Mouse (Mus musculus): ENCODE measurements around the gene BC034090. TPM values are rescaled to one million over a fixed set of nuclear protein-coding genes. Genes with fewer than 3 reads are reported as not detected.

Gene BC034090
- polyA plus RNA-seq (2012; rRNA removed): 28.0 and 31.4 TPM in 2 replicates
- 5.6 and 6.7 TPM in 2 replicates for polyA plus RNA-seq (2014; fragmentation: Nextera tagmentation; extraction: Ambion mirVana)

DNA sequence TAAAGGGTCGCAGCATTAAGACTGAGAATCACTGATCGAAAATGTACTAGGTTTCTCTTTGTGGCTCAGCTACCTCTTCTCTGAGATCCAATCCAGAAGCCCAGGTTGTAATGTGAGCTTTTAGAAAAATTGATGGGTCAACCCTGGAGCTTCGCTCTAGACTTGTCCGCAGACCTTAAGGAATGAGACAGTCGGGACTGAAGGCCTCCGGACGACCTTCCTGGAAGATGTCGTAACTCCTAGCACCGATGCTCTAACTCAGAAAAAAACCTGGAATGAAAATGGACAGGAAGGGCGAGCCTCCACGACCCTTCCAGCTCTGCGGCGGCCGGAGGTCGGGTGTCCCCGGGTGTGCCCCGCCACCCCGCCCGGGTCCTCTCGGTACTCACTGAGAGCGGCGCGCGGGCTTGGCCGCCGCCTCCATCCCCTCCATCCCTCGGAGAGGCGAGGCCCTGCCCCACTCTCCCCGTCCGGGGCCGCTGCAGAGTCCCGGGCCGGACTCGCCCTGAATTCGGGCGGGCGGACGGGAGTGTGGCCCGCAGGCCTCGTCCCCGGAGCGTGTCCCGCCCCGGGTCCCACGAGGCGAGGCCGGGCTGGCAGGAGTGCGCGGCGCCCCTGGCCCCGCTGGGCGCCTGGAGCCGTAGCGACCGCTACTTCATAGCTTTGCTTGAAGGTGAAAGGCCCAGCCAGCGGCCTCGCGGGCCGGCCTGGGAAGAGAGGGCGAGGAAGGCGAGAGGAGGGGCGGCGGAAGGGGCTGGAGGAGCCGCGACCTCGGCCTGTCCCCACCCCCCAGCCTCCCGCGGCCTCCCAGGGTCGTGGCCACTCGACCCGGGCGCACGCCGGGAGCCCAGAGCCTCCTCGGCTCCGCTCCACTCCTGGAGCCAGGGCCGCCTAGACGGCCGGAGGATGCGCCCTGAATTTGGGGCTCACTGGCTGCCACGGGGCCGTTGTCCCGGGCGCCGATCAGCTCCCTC lies at the start of gene BC034090:
BC034090 (minus strand) TSS at position 648 of the 974 bp plus-strand sequence.
- Histone ChIP-seq H3K9ac (ENCODE audit: low read depth, low read length, severe bottlenecking) (peak within 1 kb of the TSS; percentile 98), H3K36me3 (ENCODE audit: control insufficient read depth, insufficient read depth, low read length) (peaks cover 25% of the 10 kb centered on the region), H3K4me1 (ENCODE audit: control insufficient read depth, insufficient read depth, low read length) (peaks cover 10% of the 10 kb centered on the region), H3K9me3 (ENCODE audit: control insufficient read depth, low read length) (no peaks in the 10 kb centered on the region), H3K4me2 (replicated peaks; ENCODE audit: low read depth, low read length, severe bottlenecking) (peak within 1 kb of the TSS; percentile 72), H3K4me3 (replicated peaks; ENCODE audit: low read length) (peak within 1 kb of the TSS; percentile 71), H3K27ac (replicated peaks; ENCODE audit: low read depth, low read length) (peak within 1 kb of the TSS; percentile 89), H3K27me3 (ENCODE audit: control insufficient read depth, insufficient read depth, low read length) (no peaks in the 10 kb centered on the region)
- TF ChIP-seq POLR2A (IDR thresholded peaks at IDR 0.05; ENCODE audit: borderline replicate concordance, extremely low read depth, insufficient read depth, insufficient read length): peak; percentile 77; the same call in 1 of the 2 replicates
- DNase-seq (ENCODE audit: low spot score) (peak; percentile 52), ATAC-seq (ENCODE audit: low FRiP score, low read depth) (peak; percentile 86)
- WGBS: 2% methylated on average over 60 of the region's 85 CpGs

DNA sequence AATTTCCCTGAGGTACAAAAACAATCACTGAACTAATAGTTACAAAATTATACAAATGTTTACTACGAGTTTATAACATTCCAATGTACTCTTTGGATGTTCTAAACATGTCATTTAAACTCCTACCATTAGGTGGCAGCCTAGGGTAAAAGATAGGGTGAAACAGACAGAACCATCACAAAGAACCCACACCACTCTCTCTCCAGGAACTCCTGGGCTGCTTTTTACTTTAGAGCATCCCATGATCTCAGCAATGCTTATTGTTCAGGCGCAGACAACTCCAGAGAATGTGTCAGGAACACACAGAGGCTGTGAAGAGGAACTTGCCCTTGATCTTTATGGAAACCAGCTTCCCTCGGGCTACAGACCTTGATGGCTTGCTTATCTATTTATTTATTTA lies 49.2 kb upstream of the BC034090 start:
- Histone ChIP-seq H3K27me3 (ENCODE audit: control insufficient read depth, insufficient read depth, low read length) (no peaks in the 10 kb centered on the region), H3K4me3 (replicated peaks; ENCODE audit: low read length) (no peak overlapping the region), H3K27ac (replicated peaks; ENCODE audit: low read depth, low read length) (no peak overlapping the region), H3K36me3 (ENCODE audit: control insufficient read depth, insufficient read depth, low read length) (peaks cover 10% of the 10 kb centered on the region; the same call in 1 of the 2 replicates), H3K9ac (ENCODE audit: low read depth, low read length, severe bottlenecking) (no peak overlapping the region), H3K4me2 (replicated peaks; ENCODE audit: low read depth, low read length, severe bottlenecking) (no peak overlapping the region), H3K9me3 (ENCODE audit: control insufficient read depth, low read length) (no peaks in the 10 kb centered on the region), H3K4me1 (ENCODE audit: control insufficient read depth, insufficient read depth, low read length) (no peaks in the 10 kb centered on the region)
- DNase-seq (ENCODE audit: low spot score) (peak; percentile 84), ATAC-seq (ENCODE audit: low FRiP score, low read depth) (no peak)
- TF ChIP-seq POLR2A (IDR thresholded peaks at IDR 0.05; ENCODE audit: borderline replicate concordance, extremely low read depth, insufficient read depth, insufficient read length): no peak
- 11% methylated on average over 3 of the region's 3 CpGs for WGBS

DNA sequence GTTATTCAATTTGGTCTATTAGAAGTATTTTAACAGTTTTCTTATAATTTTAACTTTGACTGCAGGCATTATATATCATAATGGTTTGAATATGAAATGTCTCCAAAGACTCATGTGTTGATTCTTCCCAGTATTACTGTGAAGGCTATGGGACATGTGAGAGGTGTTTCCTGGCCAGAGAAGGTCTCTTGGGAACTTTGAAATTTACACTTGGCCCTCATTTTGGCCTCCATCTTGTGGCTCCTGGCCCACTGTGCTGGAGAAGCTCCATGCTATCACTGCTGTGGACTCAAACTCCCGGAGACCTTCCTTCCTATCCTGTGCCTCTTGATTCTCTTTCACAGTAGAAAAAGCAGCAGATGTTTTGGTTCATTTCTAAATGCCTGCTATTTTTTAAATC lies 45.2 kb upstream of the BC034090 start:
- Histone ChIP-seq H3K4me2 (replicated peaks; ENCODE audit: low read depth, low read length, severe bottlenecking) (no peak overlapping the region), H3K4me3 (replicated peaks; ENCODE audit: low read length) (no peak overlapping the region), H3K36me3 (ENCODE audit: control insufficient read depth, insufficient read depth, low read length) (peaks cover 21% of the 10 kb centered on the region), H3K9ac (ENCODE audit: low read depth, low read length, severe bottlenecking) (no peak overlapping the region), H3K27ac (replicated peaks; ENCODE audit: low read depth, low read length) (no peak overlapping the region), H3K9me3 (ENCODE audit: control insufficient read depth, low read length) (no peaks in the 10 kb centered on the region), H3K4me1 (ENCODE audit: control insufficient read depth, insufficient read depth, low read length) (no peaks in the 10 kb centered on the region), H3K27me3 (ENCODE audit: control insufficient read depth, insufficient read depth, low read length) (no peaks in the 10 kb centered on the region)
- ATAC-seq (ENCODE audit: low FRiP score, low read depth): no peak
- WGBS: 90% methylated on average over 1 of the region's 1 CpGs
- DNase-seq (ENCODE audit: low spot score): no peak
- no peak for TF ChIP-seq POLR2A (IDR thresholded peaks at IDR 0.05; ENCODE audit: borderline replicate concordance, extremely low read depth, insufficient read depth, insufficient read length)

DNA sequence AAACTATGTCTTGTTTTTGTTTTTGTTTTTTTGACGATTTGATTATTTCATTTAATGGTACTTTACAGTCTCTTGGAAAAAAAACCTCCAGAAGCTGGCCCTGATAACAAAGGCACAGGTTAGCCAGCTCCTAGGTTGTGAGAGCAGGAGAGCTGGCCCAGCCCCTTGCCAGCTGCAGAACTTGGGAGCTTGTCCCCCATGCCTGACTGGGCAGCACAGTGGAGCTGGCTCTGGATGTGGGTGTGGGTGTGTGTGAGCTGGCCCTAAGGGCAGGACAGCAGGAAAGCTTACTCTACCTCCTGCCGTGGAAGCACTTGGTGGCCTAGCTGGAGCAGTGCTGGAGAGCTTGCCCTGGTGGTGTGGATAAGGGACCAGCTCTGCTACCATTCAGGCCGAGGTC lies 43.8 kb upstream of the BC034090 start:
- no peak for ATAC-seq (ENCODE audit: low FRiP score, low read depth)
- H3K9ac ChIP-seq (ENCODE audit: low read depth, low read length, severe bottlenecking): no peak overlapping the region
- H3K4me2 ChIP-seq (replicated peaks; ENCODE audit: low read depth, low read length, severe bottlenecking): no peak overlapping the region
- DNase-seq (ENCODE audit: low spot score): no peak
- no peaks in the 10 kb centered on the region for H3K4me1 ChIP-seq (ENCODE audit: control insufficient read depth, insufficient read depth, low read length)
- peaks cover 21% of the 10 kb centered on the region for H3K36me3 ChIP-seq (ENCODE audit: control insufficient read depth, insufficient read depth, low read length)
- no peaks in the 10 kb centered on the region for H3K9me3 ChIP-seq (ENCODE audit: control insufficient read depth, low read length)
- 85% methylated on average over 3 of the region's 3 CpGs for WGBS
- H3K27ac ChIP-seq (replicated peaks; ENCODE audit: low read depth, low read length): no peak overlapping the region
- H3K27me3 ChIP-seq (ENCODE audit: control insufficient read depth, insufficient read depth, low read length): no peaks in the 10 kb centered on the region
- TF ChIP-seq POLR2A (IDR thresholded peaks at IDR 0.05; ENCODE audit: borderline replicate concordance, extremely low read depth, insufficient read depth, insufficient read length): no peak
- no peak overlapping the region for H3K4me3 ChIP-seq (replicated peaks; ENCODE audit: low read length)

DNA sequence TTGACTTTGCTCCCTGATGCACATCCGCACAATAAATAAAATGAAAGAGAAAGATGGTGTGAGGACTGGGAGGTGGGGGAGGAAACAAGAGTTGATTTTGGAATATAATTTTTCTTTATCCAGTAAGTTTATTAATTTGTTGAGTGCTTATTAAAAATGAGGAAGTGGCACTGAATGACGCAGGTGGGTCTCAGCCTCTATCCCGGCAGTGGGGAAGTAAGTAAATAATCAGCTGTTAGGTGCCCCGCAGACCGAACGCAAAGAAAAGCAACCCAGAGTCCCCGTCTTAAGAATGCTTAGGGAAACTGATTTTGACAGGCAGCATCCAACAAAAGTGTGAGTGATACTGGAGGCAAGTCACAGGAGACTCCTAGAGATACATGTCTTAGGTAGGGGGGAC lies 39.6 kb upstream of the BC034090 start:
- no peak for ATAC-seq (ENCODE audit: low FRiP score, low read depth)
- WGBS: 91% methylated on average over 7 of the region's 7 CpGs
- Histone ChIP-seq H3K4me2 (replicated peaks; ENCODE audit: low read depth, low read length, severe bottlenecking) (no peak overlapping the region), H3K4me3 (replicated peaks; ENCODE audit: low read length) (no peak overlapping the region), H3K27ac (replicated peaks; ENCODE audit: low read depth, low read length) (no peak overlapping the region), H3K4me1 (ENCODE audit: control insufficient read depth, insufficient read depth, low read length) (peaks cover 3% of the 10 kb centered on the region), H3K9ac (ENCODE audit: low read depth, low read length, severe bottlenecking) (no peak overlapping the region), H3K9me3 (ENCODE audit: control insufficient read depth, low read length) (no peaks in the 10 kb centered on the region), H3K27me3 (ENCODE audit: control insufficient read depth, insufficient read depth, low read length) (no peaks in the 10 kb centered on the region), H3K36me3 (ENCODE audit: control insufficient read depth, insufficient read depth, low read length) (peaks cover 14% of the 10 kb centered on the region)
- no peak for TF ChIP-seq POLR2A (IDR thresholded peaks at IDR 0.05; ENCODE audit: borderline replicate concordance, extremely low read depth, insufficient read depth, insufficient read length)
- DNase-seq (ENCODE audit: low spot score): no peak

Data from limb, embryonic 14.5 days (tissue).